Mouse (Mus musculus): ENCODE measurements at regions not wholly inside any gene's neighbourhood (a gene's known extent, or its start where the extent isn't known, plus 50 kb on each side); places are given as distances from the start of the nearest gene placed in this dataset.

GRCm38 (mm10) chr1:193655076-193655677 lies 285.1 kb upstream of the Camk1g start:
- H3K9ac ChIP-seq (replicated peaks; ENCODE audit: low read depth, low read length): no peak overlapping the region
- no peaks in the 10 kb centered on the region for H3K4me1 ChIP-seq (ENCODE audit: control insufficient read depth, insufficient read depth, low read length)
- no peak overlapping the region for H3K4me3 ChIP-seq (ENCODE audit: low read depth, low read length)
- ATAC-seq (ENCODE audit: insufficient number of reproducible peaks, insufficient read depth, low FRiP score, low read depth): peak; percentile 65; the same call in 1 of the 2 replicates
- 35% methylated on average over 14 of the region's 14 CpGs for WGBS
- no peaks in the 10 kb centered on the region for H3K36me3 ChIP-seq (ENCODE audit: control insufficient read depth, insufficient read depth, low read length)
- H3K9me3 ChIP-seq (ENCODE audit: control insufficient read depth, low read depth, low read length): no peaks in the 10 kb centered on the region
- H3K27ac ChIP-seq (ENCODE audit: low read length): no peak overlapping the region
- H3K4me2 ChIP-seq (replicated peaks; ENCODE audit: low read depth, low read length): no peak overlapping the region
- no peaks in the 10 kb centered on the region for H3K27me3 ChIP-seq (ENCODE audit: control insufficient read depth, insufficient read depth, low read length)

DNA sequence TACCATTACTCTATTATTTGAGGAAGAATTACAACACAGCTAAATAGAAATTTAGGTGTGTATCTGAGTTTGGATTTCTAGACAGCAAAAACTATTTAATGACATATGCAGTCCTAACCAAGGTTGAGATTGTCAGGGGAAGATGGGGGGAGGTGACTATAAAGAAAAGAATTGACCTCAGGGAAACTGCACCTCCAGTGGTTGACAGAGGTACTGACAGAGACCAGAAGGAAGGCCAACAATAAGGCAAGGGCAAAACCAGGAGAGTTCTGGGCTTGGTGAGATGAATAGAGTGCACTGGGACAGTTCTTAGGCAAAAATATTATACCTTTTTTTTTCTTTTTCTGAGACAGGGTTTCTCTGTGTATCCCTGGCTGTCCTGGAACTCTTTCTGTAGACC lies 280.2 kb upstream of the Camk1g start:
- no peaks in the 10 kb centered on the region for H3K27me3 ChIP-seq (ENCODE audit: control insufficient read depth, insufficient read depth, low read length)
- no peak overlapping the region for H3K4me3 ChIP-seq (ENCODE audit: low read depth, low read length)
- no peaks in the 10 kb centered on the region for H3K4me1 ChIP-seq (ENCODE audit: control insufficient read depth, insufficient read depth, low read length)
- H3K9ac ChIP-seq (replicated peaks; ENCODE audit: low read depth, low read length): no peak overlapping the region
- no peaks in the 10 kb centered on the region for H3K36me3 ChIP-seq (ENCODE audit: control insufficient read depth, insufficient read depth, low read length)
- no peak overlapping the region for H3K4me2 ChIP-seq (replicated peaks; ENCODE audit: low read depth, low read length)
- no peaks in the 10 kb centered on the region for H3K9me3 ChIP-seq (ENCODE audit: control insufficient read depth, low read depth, low read length)
- H3K27ac ChIP-seq (ENCODE audit: low read length): no peak overlapping the region
- ATAC-seq (ENCODE audit: insufficient number of reproducible peaks, insufficient read depth, low FRiP score, low read depth): no peak

- Histone ChIP-seq H3K4me3 (ENCODE audit: low read depth, low read length) (no peak overlapping the region), H3K27me3 (ENCODE audit: control insufficient read depth, insufficient read depth, low read length) (no peaks in the 10 kb centered on the region), H3K4me1 (ENCODE audit: control insufficient read depth, insufficient read depth, low read length) (no peaks in the 10 kb centered on the region), H3K9ac (replicated peaks; ENCODE audit: low read depth, low read length) (no peak overlapping the region), H3K9me3 (ENCODE audit: control insufficient read depth, low read depth, low read length) (no peaks in the 10 kb centered on the region), H3K4me2 (replicated peaks; ENCODE audit: low read depth, low read length) (no peak overlapping the region), H3K27ac (ENCODE audit: low read length) (no peak overlapping the region), H3K36me3 (ENCODE audit: control insufficient read depth, insufficient read depth, low read length) (no peaks in the 10 kb centered on the region)
- ATAC-seq (ENCODE audit: insufficient number of reproducible peaks, insufficient read depth, low FRiP score, low read depth): no peak
- WGBS: 88% methylated on average over 1 of the region's 1 CpGs
Measured at GRCm38 (mm10) chr1:193649400-193649799, 279.3 kb upstream of the Camk1g start.

- Histone ChIP-seq H3K4me3 (ENCODE audit: low read depth, low read length) (no peak overlapping the region), H3K9me3 (ENCODE audit: control insufficient read depth, low read depth, low read length) (no peaks in the 10 kb centered on the region), H3K4me1 (ENCODE audit: control insufficient read depth, insufficient read depth, low read length) (no peaks in the 10 kb centered on the region), H3K9ac (replicated peaks; ENCODE audit: low read depth, low read length) (no peak overlapping the region), H3K27ac (ENCODE audit: low read length) (no peak overlapping the region), H3K27me3 (ENCODE audit: control insufficient read depth, insufficient read depth, low read length) (no peaks in the 10 kb centered on the region), H3K4me2 (replicated peaks; ENCODE audit: low read depth, low read length) (no peak overlapping the region), H3K36me3 (ENCODE audit: control insufficient read depth, insufficient read depth, low read length) (no peaks in the 10 kb centered on the region)
- 83% methylated on average over 3 of the region's 3 CpGs for WGBS
- no peak for ATAC-seq (ENCODE audit: insufficient number of reproducible peaks, insufficient read depth, low FRiP score, low read depth)
Measured at GRCm38 (mm10) chr1:193647371-193648270, 277.5 kb upstream of the Camk1g start.

- Histone ChIP-seq H3K9ac (replicated peaks; ENCODE audit: low read depth, low read length) (no peak overlapping the region), H3K36me3 (ENCODE audit: control insufficient read depth, insufficient read depth, low read length) (no peaks in the 10 kb centered on the region), H3K9me3 (ENCODE audit: control insufficient read depth, low read depth, low read length) (no peaks in the 10 kb centered on the region), H3K4me2 (replicated peaks; ENCODE audit: low read depth, low read length) (no peak overlapping the region), H3K27me3 (ENCODE audit: control insufficient read depth, insufficient read depth, low read length) (no peaks in the 10 kb centered on the region), H3K4me3 (ENCODE audit: low read depth, low read length) (no peak overlapping the region), H3K4me1 (ENCODE audit: control insufficient read depth, insufficient read depth, low read length) (no peaks in the 10 kb centered on the region), H3K27ac (ENCODE audit: low read length) (no peak overlapping the region)
- ATAC-seq (ENCODE audit: insufficient number of reproducible peaks, insufficient read depth, low FRiP score, low read depth): no peak
- 93% methylated on average over 2 of the region's 2 CpGs for WGBS
Measured at GRCm38 (mm10) chr1:193644506-193644905, 274.4 kb upstream of the Camk1g start.

GRCm38 (mm10) chr1:193636451-193636850 lies 266.4 kb upstream of the Camk1g start:
- Histone ChIP-seq H3K27ac (ENCODE audit: low read length) (no peak overlapping the region), H3K4me1 (ENCODE audit: control insufficient read depth, insufficient read depth, low read length) (no peaks in the 10 kb centered on the region), H3K9me3 (ENCODE audit: control insufficient read depth, low read depth, low read length) (no peaks in the 10 kb centered on the region), H3K36me3 (ENCODE audit: control insufficient read depth, insufficient read depth, low read length) (no peaks in the 10 kb centered on the region), H3K4me3 (ENCODE audit: low read depth, low read length) (no peak overlapping the region), H3K27me3 (ENCODE audit: control insufficient read depth, insufficient read depth, low read length) (no peaks in the 10 kb centered on the region), H3K4me2 (replicated peaks; ENCODE audit: low read depth, low read length) (no peak overlapping the region), H3K9ac (replicated peaks; ENCODE audit: low read depth, low read length) (no peak overlapping the region)
- 61% methylated on average over 5 of the region's 5 CpGs for WGBS
- no peak for ATAC-seq (ENCODE audit: insufficient number of reproducible peaks, insufficient read depth, low FRiP score, low read depth)

- Histone ChIP-seq H3K4me2 (replicated peaks; ENCODE audit: low read depth, low read length) (no peak overlapping the region), H3K27me3 (ENCODE audit: control insufficient read depth, insufficient read depth, low read length) (no peaks in the 10 kb centered on the region), H3K4me3 (ENCODE audit: low read depth, low read length) (no peak overlapping the region), H3K36me3 (ENCODE audit: control insufficient read depth, insufficient read depth, low read length) (no peaks in the 10 kb centered on the region), H3K4me1 (ENCODE audit: control insufficient read depth, insufficient read depth, low read length) (no peaks in the 10 kb centered on the region), H3K27ac (ENCODE audit: low read length) (no peak overlapping the region), H3K9ac (replicated peaks; ENCODE audit: low read depth, low read length) (no peak overlapping the region), H3K9me3 (ENCODE audit: control insufficient read depth, low read depth, low read length) (no peaks in the 10 kb centered on the region)
- no peak for ATAC-seq (ENCODE audit: insufficient number of reproducible peaks, insufficient read depth, low FRiP score, low read depth)
- WGBS: 65% methylated on average over 2 of the region's 2 CpGs
Measured at GRCm38 (mm10) chr1:193632115-193632514, 262.0 kb upstream of the Camk1g start.

GRCm38 (mm10) chr1:193629887-193630286 lies 259.8 kb upstream of the Camk1g start:
- H3K9ac ChIP-seq (replicated peaks; ENCODE audit: low read depth, low read length): no peak overlapping the region
- no peaks in the 10 kb centered on the region for H3K4me1 ChIP-seq (ENCODE audit: control insufficient read depth, insufficient read depth, low read length)
- no peaks in the 10 kb centered on the region for H3K36me3 ChIP-seq (ENCODE audit: control insufficient read depth, insufficient read depth, low read length)
- WGBS: 50% methylated on average over 2 of the region's 2 CpGs
- no peak for ATAC-seq (ENCODE audit: insufficient number of reproducible peaks, insufficient read depth, low FRiP score, low read depth)
- no peak overlapping the region for H3K4me2 ChIP-seq (replicated peaks; ENCODE audit: low read depth, low read length)
- no peaks in the 10 kb centered on the region for H3K27me3 ChIP-seq (ENCODE audit: control insufficient read depth, insufficient read depth, low read length)
- H3K9me3 ChIP-seq (ENCODE audit: control insufficient read depth, low read depth, low read length): no peaks in the 10 kb centered on the region
- H3K4me3 ChIP-seq (ENCODE audit: low read depth, low read length): no peak overlapping the region
- no peak overlapping the region for H3K27ac ChIP-seq (ENCODE audit: low read length)

Measured in stomach, embryonic 14.5 days (tissue).